Mouse (Mus musculus): Measurements from ENCODE around the gene Agk. TPM values are rescaled to one million over a fixed set of nuclear protein-coding genes. Genes with fewer than 3 reads are reported as not detected.

Agk gene
- polyA plus RNA-seq, 1 experiment from 2014 or later = 64.0 TPM

DNA sequence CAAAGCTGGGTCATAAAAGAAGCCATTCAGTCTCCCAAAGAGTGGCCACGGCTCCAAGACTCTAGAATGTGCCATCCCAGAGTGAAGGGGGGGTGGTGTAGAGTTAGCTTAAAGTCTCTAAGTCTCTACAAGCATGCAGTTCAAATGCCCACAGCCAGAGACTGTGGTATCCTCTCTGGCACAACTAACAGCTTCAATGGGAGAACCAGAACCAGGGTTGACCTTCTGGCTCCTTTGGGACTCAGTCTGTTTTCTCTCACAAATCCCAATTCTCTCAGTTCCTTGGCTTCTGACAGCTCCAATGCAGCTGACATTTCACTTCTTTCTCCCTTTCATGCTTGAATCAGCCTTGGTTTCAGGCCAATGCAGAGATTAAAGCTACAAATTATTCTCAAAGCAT is 98.0 kb downstream of the Agk start:
- Histone ChIP-seq H3K27ac (ENCODE audit: low read length) (no peak overlapping the region), H3K9me3 (ENCODE audit: control insufficient read depth, low read length) (no peaks in the 10 kb centered on the region), H3K4me3 (replicated peaks; ENCODE audit: low read length) (no peak overlapping the region), H3K27me3 (replicated peaks; ENCODE audit: control insufficient read depth, insufficient read depth, low read length) (no peaks in the 10 kb centered on the region), H3K4me2 (ENCODE audit: low read length) (no peak overlapping the region), H3K4me1 (replicated peaks; ENCODE audit: control insufficient read depth, insufficient read depth, low read length) (peaks cover 9% of the 10 kb centered on the region; the same call in 1 of the 2 replicates), H3K36me3 (ENCODE audit: control insufficient read depth, insufficient read depth) (0 out of 2 replicates have a peak, but pooled peaks cover 5% of the 10 kb centered on the region), H3K9ac (replicated peaks; ENCODE audit: low read depth, low read length) (no peak overlapping the region)
- no peak for ATAC-seq
- 84% methylated on average over 1 of the region's 1 CpGs for WGBS

DNA sequence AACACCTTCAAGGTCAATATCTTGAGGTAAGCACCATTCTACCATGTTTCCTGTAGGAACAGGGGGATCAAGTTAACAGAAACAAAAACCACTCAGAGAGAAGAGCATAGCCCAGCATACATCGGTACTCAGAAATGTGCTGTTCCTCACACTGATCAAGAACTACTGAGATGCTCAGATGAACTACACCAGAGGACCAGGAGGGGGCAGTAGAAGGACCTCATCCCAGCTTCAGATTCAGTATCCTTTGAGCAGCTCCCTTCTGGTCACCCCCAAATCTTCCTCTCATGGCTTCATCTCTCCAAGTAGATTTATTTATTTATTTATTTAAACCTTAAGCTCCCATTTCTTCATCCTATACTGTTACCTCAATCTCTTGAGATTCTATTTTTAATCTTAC is 98.8 kb downstream of the Agk start:
- no peak overlapping the region for H3K4me3 ChIP-seq (replicated peaks; ENCODE audit: low read length)
- H3K9ac ChIP-seq (replicated peaks; ENCODE audit: low read depth, low read length) = no peak overlapping the region
- H3K27ac ChIP-seq (ENCODE audit: low read length) = no peak overlapping the region
- no peak overlapping the region for H3K4me2 ChIP-seq (ENCODE audit: low read length)
- H3K9me3 ChIP-seq (ENCODE audit: control insufficient read depth, low read length) = no peaks in the 10 kb centered on the region
- 54% methylated on average over 1 of the region's 1 CpGs for WGBS
- no peaks in the 10 kb centered on the region for H3K27me3 ChIP-seq (replicated peaks; ENCODE audit: control insufficient read depth, insufficient read depth, low read length)
- H3K4me1 ChIP-seq (replicated peaks; ENCODE audit: control insufficient read depth, insufficient read depth, low read length) = peaks cover 16% of the 10 kb centered on the region
- ATAC-seq = no peak
- 0 out of 2 replicates have a peak, but pooled peaks cover 5% of the 10 kb centered on the region for H3K36me3 ChIP-seq (ENCODE audit: control insufficient read depth, insufficient read depth)

DNA sequence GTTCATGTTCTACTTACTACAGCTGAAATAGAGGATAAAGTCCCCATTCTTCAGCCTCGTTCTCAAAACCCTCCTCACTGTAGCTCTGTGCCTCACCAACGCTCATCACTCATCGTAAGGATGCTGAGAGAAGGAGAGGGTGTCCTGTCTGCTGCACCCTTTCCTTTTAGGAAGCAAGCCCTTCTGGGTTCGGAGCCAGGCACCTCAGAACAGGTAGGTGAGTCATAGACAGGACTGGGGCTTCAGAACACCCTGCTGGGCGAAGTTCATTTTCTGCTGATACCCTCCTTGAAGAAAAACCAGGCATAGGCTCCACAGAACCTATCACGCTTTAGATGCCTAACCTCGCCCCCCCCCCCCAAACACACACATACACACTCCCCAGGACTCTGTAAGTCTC is 102.5 kb downstream of the Agk start:
- Histone ChIP-seq H3K36me3 (ENCODE audit: control insufficient read depth, insufficient read depth) (no peaks in the 10 kb centered on the region), H3K4me1 (replicated peaks; ENCODE audit: control insufficient read depth, insufficient read depth, low read length) (peaks cover 47% of the 10 kb centered on the region), H3K27ac (ENCODE audit: low read length) (no peak overlapping the region), H3K9me3 (ENCODE audit: control insufficient read depth, low read length) (no peaks in the 10 kb centered on the region), H3K9ac (replicated peaks; ENCODE audit: low read depth, low read length) (no peak overlapping the region), H3K4me3 (replicated peaks; ENCODE audit: low read length) (no peak overlapping the region), H3K27me3 (replicated peaks; ENCODE audit: control insufficient read depth, insufficient read depth, low read length) (no peaks in the 10 kb centered on the region), H3K4me2 (ENCODE audit: low read length) (no peak overlapping the region)
- 87% methylated on average over 7 of the region's 7 CpGs for WGBS
- ATAC-seq = no peak

DNA sequence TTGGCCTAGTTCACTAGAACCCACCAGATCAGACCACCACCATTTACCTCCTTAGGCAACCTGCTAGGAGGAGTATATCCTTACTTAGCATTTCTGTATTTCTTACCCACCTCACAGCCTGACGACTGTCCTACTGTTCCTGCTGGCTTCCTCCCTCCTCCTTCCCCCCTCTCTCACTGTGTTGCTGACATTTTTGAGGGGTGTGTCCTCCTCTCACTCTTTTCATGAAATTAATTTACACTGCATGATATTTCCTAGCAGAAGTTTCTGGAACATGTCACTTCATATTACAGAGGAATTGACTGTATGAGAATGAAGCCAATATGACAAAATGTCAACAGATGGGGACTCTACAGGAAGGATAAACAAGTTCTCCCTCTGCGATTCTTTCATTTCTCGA is 103.7 kb downstream of the Agk start:
- no peaks in the 10 kb centered on the region for H3K36me3 ChIP-seq (ENCODE audit: control insufficient read depth, insufficient read depth)
- H3K4me3 ChIP-seq (replicated peaks; ENCODE audit: low read length) = no peak overlapping the region
- peaks cover 57% of the 10 kb centered on the region for H3K4me1 ChIP-seq (replicated peaks; ENCODE audit: control insufficient read depth, insufficient read depth, low read length)
- no peak overlapping the region for H3K9ac ChIP-seq (replicated peaks; ENCODE audit: low read depth, low read length)
- H3K27ac ChIP-seq (ENCODE audit: low read length) = peak overlapping the region; percentile 56
- H3K4me2 ChIP-seq (ENCODE audit: low read length) = peak overlapping the region; percentile 17; the same call in 1 of the 2 replicates
- H3K27me3 ChIP-seq (replicated peaks; ENCODE audit: control insufficient read depth, insufficient read depth, low read length) = no peaks in the 10 kb centered on the region
- H3K9me3 ChIP-seq (ENCODE audit: control insufficient read depth, low read length) = no peaks in the 10 kb centered on the region
- ATAC-seq = peak; percentile 55
- 39% methylated on average over 3 of the region's 3 CpGs for WGBS

DNA sequence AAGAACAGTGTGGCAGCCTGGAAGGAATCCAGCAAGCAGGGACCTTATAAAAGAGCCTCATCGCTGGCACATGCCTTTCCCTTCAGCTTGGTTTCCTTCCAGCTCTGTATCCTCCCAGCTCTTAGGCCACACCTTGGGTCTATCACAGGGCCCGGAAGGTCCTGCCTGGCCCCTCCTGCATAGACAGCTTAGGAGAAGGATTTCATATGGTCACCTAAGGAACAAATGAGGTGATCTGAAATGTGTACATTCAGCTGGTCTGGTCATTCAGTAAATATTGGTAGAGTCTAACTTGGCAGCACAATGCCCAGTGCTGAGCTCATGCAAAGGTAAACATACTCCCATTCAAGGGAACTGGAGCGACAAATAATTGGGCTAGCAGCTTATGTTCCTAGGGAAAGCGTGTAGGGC is 104.6 kb downstream of the Agk start:
- no peak overlapping the region for H3K4me3 ChIP-seq (replicated peaks; ENCODE audit: low read length)
- H3K4me1 ChIP-seq (replicated peaks; ENCODE audit: control insufficient read depth, insufficient read depth, low read length) = peaks cover 64% of the 10 kb centered on the region
- ATAC-seq = no peak
- no peaks in the 10 kb centered on the region for H3K9me3 ChIP-seq (ENCODE audit: control insufficient read depth, low read length)
- H3K27ac ChIP-seq (ENCODE audit: low read length) = peak overlapping the region; percentile 84
- H3K4me2 ChIP-seq (ENCODE audit: low read length) = peak overlapping the region; percentile 29
- H3K27me3 ChIP-seq (replicated peaks; ENCODE audit: control insufficient read depth, insufficient read depth, low read length) = no peaks in the 10 kb centered on the region
- H3K36me3 ChIP-seq (ENCODE audit: control insufficient read depth, insufficient read depth) = no peaks in the 10 kb centered on the region
- WGBS = 15% methylated on average over 4 of the region's 4 CpGs
- no peak overlapping the region for H3K9ac ChIP-seq (replicated peaks; ENCODE audit: low read depth, low read length)

DNA sequence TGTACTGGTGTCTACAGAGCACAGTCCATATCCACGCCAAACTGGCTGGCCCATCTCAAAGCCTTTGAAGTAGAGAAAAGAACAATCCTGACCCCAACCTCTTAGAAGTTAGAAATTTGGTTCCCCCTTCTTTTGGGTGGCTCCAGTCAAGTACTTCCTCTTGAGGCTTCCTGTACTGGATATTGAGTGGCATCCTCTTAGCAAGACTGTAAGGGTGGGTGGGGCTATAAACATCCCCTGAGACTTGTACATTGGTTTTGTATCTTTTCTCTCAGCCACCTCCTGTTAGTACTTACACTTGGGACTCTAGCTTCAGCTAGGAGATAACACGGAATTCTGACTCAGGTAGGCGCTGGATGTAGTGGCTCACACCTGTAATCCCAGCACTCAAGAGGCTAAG is 105.3 kb downstream of the Agk start:
- Histone ChIP-seq H3K36me3 (ENCODE audit: control insufficient read depth, insufficient read depth) (no peaks in the 10 kb centered on the region), H3K9me3 (ENCODE audit: control insufficient read depth, low read length) (no peaks in the 10 kb centered on the region), H3K27ac (ENCODE audit: low read length) (peak overlapping the region; percentile 84), H3K9ac (replicated peaks; ENCODE audit: low read depth, low read length) (no peak overlapping the region), H3K4me3 (replicated peaks; ENCODE audit: low read length) (no peak overlapping the region), H3K27me3 (replicated peaks; ENCODE audit: control insufficient read depth, insufficient read depth, low read length) (no peaks in the 10 kb centered on the region), H3K4me1 (replicated peaks; ENCODE audit: control insufficient read depth, insufficient read depth, low read length) (peaks cover 69% of the 10 kb centered on the region), H3K4me2 (ENCODE audit: low read length) (peak overlapping the region; percentile 27)
- no peak for ATAC-seq
- WGBS = 85% methylated on average over 3 of the region's 3 CpGs

DNA sequence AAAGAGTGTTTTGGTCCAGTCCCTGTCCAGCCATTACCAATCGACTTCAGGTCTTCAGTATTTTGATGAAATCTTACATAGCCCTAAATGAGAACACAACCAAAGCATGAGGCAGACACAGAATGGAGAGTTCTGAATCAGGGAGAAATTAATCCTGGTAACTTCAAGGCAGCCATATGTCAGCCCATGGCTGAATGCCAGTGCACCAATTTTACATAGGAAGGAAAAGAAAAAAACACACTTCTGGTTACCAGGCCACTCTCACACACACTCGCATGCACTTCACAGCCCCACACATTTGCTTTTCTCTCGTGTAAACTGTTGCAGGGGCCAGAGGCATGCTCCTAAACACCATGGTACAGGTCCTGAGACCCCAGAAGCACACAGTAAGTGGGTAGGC is 105.9 kb downstream of the Agk start:
- H3K27ac ChIP-seq (ENCODE audit: low read length) = peak overlapping the region; percentile 84
- H3K27me3 ChIP-seq (replicated peaks; ENCODE audit: control insufficient read depth, insufficient read depth, low read length) = no peaks in the 10 kb centered on the region
- no peak overlapping the region for H3K9ac ChIP-seq (replicated peaks; ENCODE audit: low read depth, low read length)
- H3K4me2 ChIP-seq (ENCODE audit: low read length) = peak overlapping the region; percentile 38
- no peaks in the 10 kb centered on the region for H3K9me3 ChIP-seq (ENCODE audit: control insufficient read depth, low read length)
- peaks cover 69% of the 10 kb centered on the region for H3K4me1 ChIP-seq (replicated peaks; ENCODE audit: control insufficient read depth, insufficient read depth, low read length)
- no peaks in the 10 kb centered on the region for H3K36me3 ChIP-seq (ENCODE audit: control insufficient read depth, insufficient read depth)
- WGBS = 40% methylated on average over 3 of the region's 3 CpGs
- no peak for ATAC-seq
- peak overlapping the region; percentile 9; the same call in 1 of the 2 replicates for H3K4me3 ChIP-seq (replicated peaks; ENCODE audit: low read length)

DNA sequence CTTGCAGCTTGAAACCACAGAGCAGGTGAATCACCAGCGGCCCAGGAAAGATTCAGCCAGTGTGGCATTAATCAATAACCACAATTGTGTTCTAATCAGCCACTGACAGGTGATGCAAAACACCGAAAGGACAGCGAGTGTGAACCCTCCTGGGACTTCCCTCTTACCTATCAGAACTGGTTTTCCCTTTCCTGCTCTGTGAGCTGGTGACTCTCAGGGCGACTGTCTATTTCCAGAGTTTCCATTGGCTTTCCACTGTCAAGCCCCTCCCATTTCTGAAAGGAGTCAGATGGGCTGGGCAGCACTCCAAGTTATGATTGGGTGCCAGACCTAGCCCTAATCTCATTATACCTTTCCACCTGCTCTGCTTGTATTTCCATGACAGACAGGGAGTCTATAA is 106.4 kb downstream of the Agk start:
- peak overlapping the region; percentile 83 for H3K4me2 ChIP-seq (ENCODE audit: low read length)
- H3K4me3 ChIP-seq (replicated peaks; ENCODE audit: low read length) = peak overlapping the region; percentile 9; the same call in 1 of the 2 replicates
- WGBS = 36% methylated on average over 4 of the region's 4 CpGs
- no peaks in the 10 kb centered on the region for H3K36me3 ChIP-seq (ENCODE audit: control insufficient read depth, insufficient read depth)
- peaks cover 69% of the 10 kb centered on the region for H3K4me1 ChIP-seq (replicated peaks; ENCODE audit: control insufficient read depth, insufficient read depth, low read length)
- H3K9me3 ChIP-seq (ENCODE audit: control insufficient read depth, low read length) = no peaks in the 10 kb centered on the region
- no peak overlapping the region for H3K9ac ChIP-seq (replicated peaks; ENCODE audit: low read depth, low read length)
- no peaks in the 10 kb centered on the region for H3K27me3 ChIP-seq (replicated peaks; ENCODE audit: control insufficient read depth, insufficient read depth, low read length)
- no peak for ATAC-seq
- peak overlapping the region; percentile 84 for H3K27ac ChIP-seq (ENCODE audit: low read length)

DNA sequence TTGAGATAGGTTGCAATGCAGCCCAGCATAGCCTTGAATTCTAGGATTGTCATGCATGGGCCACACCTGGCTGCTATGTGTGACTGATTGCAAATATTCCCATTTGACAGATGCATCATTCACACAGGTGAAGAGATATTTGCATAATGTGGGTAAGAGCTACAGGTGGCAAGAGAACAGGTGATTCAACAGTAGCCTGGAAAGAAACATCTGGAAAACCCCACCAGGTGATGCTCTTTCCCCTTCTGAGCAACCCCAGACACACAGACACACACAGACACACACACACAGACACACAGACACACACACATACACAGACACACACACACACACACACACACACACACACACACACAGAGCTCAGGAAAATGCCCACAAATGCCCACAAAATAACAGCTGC is 106.8 kb downstream of the Agk start:
- H3K36me3 ChIP-seq (ENCODE audit: control insufficient read depth, insufficient read depth) = no peaks in the 10 kb centered on the region
- H3K4me3 ChIP-seq (replicated peaks; ENCODE audit: low read length) = no peak overlapping the region; the same call in 1 of the 2 replicates
- peak overlapping the region; percentile 84 for H3K27ac ChIP-seq (ENCODE audit: low read length)
- ATAC-seq = no peak
- no peaks in the 10 kb centered on the region for H3K27me3 ChIP-seq (replicated peaks; ENCODE audit: control insufficient read depth, insufficient read depth, low read length)
- H3K4me1 ChIP-seq (replicated peaks; ENCODE audit: control insufficient read depth, insufficient read depth, low read length) = peaks cover 69% of the 10 kb centered on the region
- H3K9ac ChIP-seq (replicated peaks; ENCODE audit: low read depth, low read length) = no peak overlapping the region
- peak overlapping the region; percentile 83 for H3K4me2 ChIP-seq (ENCODE audit: low read length)
- no peaks in the 10 kb centered on the region for H3K9me3 ChIP-seq (ENCODE audit: control insufficient read depth, low read length)
